Mouse (Mus musculus) stomach, postnatal 0 days (tissue): ENCODE measurements at regions not wholly inside any gene's neighbourhood (a gene's known extent, or its start where the extent isn't known, plus 50 kb on each side); places are given as distances from the start of the nearest gene placed in this dataset.

Source experiments
- ATAC-seq: fragments of 200-750 bp; cut with Nextera tagmentation; 2 replicates; pipeline ENCODE4 v1.8.0; 2017; ENCODE audit not compliant: low FRiP score, low TSS enrichment
- DNase-seq: peaks from one replicate; pipeline ENCODE4 v3.0.0-alpha.2; 2016; ENCODE audit warnings: low spot score
- H3K27ac ChIP-seq: fragments of 300-500 bp; sonication (generic); replicated peaks from 2 replicates; pipeline ENCODE4 v1.5.1; 2014; ENCODE audit warnings: mild to moderate bottlenecking, control low read depth
- H3K27me3 ChIP-seq: fragments of 300-500 bp; sonication (generic); 2 replicates; pipeline ENCODE4 v1.6.1; 2014; ENCODE audit warnings: low read length; ENCODE audit not compliant: control insufficient read depth, insufficient read depth
- H3K36me3 ChIP-seq: fragments of 300-500 bp; sonication (generic); 2 replicates; pipeline ENCODE4 v1.6.1; 2014; ENCODE audit warnings: low read length, mixed read lengths; ENCODE audit not compliant: control insufficient read depth, insufficient read depth
- H3K4me1 ChIP-seq: fragments of 300-500 bp; sonication (generic); replicated peaks from 2 replicates; pipeline ENCODE4 v1.6.1; 2014; ENCODE audit warnings: antibody characterized with exemption; ENCODE audit not compliant: control insufficient read depth, insufficient read depth
- H3K4me2 ChIP-seq: fragments of 300-500 bp; sonication (generic); replicated peaks from 2 replicates; pipeline ENCODE4 v1.6.1; 2014; ENCODE audit warnings: low read depth, mild to moderate bottlenecking, control low read depth, moderate library complexity
- H3K4me3 ChIP-seq: fragments of 300-500 bp; sonication (generic); 2 replicates; pipeline ENCODE4 v1.5.1; 2014; ENCODE audit warnings: low read depth, low read length, control low read depth
- H3K9ac ChIP-seq: fragments of 300-500 bp; sonication (generic); 2 replicates; pipeline ENCODE4 v1.6.1; 2014; ENCODE audit warnings: mild to moderate bottlenecking, low read length, control low read depth, mixed read lengths
- H3K9me3 ChIP-seq: fragments of 300-500 bp; sonication (generic); 2 replicates; pipeline ENCODE4 v1.6.1; 2016; ENCODE audit warnings: low read length; ENCODE audit not compliant: control insufficient read depth
- CTCF ChIP-seq: IDR thresholded peaks from 2 replicates; pipeline ENCODE4 v1.5.1; 2016; ENCODE audit warnings: antibody characterized with exemption, low read depth, mild to moderate bottlenecking, moderate library complexity
- EP300 ChIP-seq: optimal IDR thresholded peaks from 2 replicates; pipeline ENCODE3; 2016; ENCODE audit warnings: antibody characterized with exemption
- WGBS: fragments of 180-500 bp; shearing (Covaris S2); extraction: QIAGEN DNeasy Blood & Tissue Kit; methylation state at CpG from one replicate; pipeline ENCODE4 v1.1.7; 2014; 5-methylcytosine and 5-hydroxymethylcytosine counted together

DNA sequence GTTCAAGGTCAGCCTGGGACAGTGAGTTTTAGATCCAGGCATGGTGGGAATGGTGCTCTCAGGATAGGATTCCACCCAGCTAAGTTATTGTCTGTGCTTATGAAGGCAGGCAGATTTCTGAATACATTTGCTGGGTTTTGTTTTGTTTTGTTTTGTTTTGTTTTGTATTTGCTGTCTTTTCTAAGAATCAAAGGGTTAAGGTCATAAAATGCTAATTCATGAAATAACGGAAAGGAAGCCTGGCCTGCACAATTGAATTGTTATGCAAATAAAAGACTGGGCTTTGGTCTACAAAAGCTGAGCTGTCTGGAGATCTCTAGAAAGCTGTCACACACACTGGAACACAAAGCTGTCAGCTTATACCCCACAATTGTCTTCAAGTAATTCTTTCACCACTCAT, 521.7 kb downstream of the Gpam start:
- WGBS: 47% methylated on average over 1 of the region's 1 CpGs
- Histone ChIP-seq H3K27me3 (no peaks in the 10 kb centered on the region), H3K9ac (no peak overlapping the region), H3K9me3 (no peaks in the 10 kb centered on the region), H3K4me2 (no peak overlapping the region), H3K4me3 (no peak overlapping the region), H3K27ac (no peak overlapping the region), H3K36me3 (no peaks in the 10 kb centered on the region), H3K4me1 (no peaks in the 10 kb centered on the region)
- DNase-seq (no peak), ATAC-seq (no peak)
- TF ChIP-seq EP300 (no peak), CTCF (no peak)

DNA sequence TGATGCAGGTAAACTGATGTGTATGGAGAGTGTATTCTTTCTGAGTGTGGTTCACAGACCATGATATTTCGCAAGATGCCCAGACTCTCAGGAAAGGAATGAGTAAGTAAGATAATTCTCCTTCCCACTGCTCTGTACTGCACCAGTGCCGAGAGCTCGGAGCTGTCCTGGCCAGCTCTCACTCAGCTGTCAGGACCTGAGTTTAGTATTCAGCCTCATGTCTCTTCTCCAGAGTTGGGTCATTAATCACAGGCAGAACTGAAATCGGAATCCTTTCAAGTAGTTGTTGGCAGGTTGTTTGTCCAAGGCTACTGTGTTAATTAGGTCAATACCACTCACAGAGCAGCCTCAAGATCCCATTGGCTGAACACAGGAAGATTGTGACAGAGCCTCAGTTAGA, 510.1 kb downstream of the Gpam start:
- Histone ChIP-seq H3K4me1 (no peaks in the 10 kb centered on the region), H3K36me3 (no peaks in the 10 kb centered on the region), H3K27ac (no peak overlapping the region), H3K4me2 (no peak overlapping the region), H3K4me3 (no peak overlapping the region), H3K9me3 (no peaks in the 10 kb centered on the region), H3K27me3 (no peaks in the 10 kb centered on the region), H3K9ac (no peak overlapping the region)
- no peak for DNase-seq
- TF ChIP-seq EP300: no peak
- TF ChIP-seq CTCF: no peak
- no peak for ATAC-seq
- 35% methylated on average over 4 of the region's 4 CpGs for WGBS
